Mouse (Mus musculus): ENCODE measurements around the gene Pkm.

Gene Pkm

DNA sequence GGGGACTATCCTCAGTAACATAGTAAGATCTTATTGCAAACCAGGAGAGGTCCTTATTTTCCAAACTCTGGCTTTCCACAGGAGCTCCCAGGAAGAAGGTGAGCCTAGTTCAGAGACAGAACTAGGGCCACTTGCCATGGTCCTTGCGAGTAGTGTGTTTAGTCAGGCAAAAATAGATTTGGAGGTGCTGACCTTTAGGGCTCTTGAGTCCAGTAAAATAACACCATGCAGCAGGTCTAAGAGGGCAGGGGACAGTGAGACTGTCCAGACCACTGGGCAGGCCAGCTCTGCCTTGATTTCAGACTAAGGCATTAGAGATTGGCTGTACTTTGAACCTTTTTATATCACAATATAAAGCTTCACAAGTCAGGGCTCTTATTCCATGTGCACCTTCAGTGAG is 10.6 kb downstream of the Pkm start:
- peak; percentile 88 for DNase-seq

DNA sequence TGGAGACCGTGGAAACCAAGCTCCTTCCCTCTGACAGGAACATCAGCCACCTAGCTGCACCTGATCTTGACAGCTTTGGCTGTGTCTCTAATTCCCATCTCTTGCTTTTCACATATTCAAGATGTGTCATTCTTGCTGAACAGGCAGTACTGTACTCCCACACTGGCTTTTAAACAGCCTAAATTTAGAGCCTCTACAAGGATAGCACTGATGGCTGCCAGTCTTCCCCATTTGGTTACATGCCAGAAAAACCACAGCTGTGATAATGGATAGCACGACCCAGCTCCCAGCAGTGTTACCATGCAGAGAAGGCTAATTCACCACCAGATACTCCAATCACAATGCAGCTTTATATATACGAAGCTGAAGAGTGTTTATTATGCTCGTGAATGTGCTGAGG is 11.1 kb downstream of the Pkm start:
- DNase-seq: peak; percentile 95

DNA sequence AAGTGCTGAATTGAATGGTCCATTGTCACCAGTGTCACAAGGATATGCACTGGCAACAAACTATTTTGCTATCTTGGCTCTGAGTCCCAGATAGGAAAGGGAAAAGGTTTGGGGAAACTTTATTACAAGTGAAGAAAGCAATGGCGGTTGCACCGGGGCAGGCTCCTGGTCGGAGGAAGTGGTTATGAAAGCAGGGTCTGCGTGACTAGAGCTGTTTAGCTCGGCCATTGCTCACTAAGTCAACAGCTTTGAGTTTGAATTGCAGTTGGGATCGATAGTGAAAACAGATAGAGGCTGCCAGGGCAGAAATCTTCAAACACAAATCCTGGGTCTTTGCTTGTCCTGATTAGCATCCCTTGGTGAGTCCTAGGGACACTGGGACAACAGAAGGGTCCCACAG is 11.7 kb downstream of the Pkm start:
- DNase-seq: no peak

DNA sequence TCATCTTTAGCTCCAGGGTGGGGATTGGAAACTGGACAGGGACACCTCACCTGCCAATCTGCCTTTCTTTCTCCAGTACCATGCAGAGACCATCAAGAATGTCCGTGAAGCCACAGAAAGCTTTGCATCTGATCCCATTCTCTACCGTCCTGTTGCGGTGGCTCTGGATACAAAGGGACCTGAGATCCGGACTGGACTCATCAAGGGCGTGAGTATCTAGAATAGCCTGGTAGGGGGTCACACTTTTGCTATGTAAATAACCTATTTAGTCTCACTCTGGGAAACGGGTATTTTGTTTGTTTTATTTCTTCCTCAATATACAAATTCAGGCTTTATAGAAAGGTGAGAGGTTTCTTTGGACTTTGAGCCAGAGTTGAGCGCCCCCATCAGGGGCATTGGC is 12.3 kb downstream of the Pkm start:
- DNase-seq: peak; percentile 55

DNA sequence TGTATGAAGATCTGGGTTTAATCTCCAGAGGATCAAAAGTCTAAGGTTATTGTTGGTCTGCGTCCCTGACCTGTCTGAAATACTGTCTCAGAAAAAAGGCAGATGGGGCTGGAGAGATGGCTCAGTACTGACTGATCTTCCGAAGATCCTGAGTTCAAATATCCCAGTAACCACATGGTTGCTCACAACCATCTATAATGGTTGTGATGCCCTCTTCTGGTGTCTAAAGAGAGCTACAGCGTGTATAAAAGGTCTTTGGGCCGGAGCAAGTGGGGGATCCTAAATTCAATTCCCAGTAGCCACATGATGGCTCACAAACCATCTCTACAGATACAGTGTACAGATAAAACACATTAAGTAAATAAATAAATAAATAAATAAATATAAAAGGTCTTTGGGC is 13.0 kb downstream of the Pkm start:
- DNase-seq: peak; percentile 50

DNA sequence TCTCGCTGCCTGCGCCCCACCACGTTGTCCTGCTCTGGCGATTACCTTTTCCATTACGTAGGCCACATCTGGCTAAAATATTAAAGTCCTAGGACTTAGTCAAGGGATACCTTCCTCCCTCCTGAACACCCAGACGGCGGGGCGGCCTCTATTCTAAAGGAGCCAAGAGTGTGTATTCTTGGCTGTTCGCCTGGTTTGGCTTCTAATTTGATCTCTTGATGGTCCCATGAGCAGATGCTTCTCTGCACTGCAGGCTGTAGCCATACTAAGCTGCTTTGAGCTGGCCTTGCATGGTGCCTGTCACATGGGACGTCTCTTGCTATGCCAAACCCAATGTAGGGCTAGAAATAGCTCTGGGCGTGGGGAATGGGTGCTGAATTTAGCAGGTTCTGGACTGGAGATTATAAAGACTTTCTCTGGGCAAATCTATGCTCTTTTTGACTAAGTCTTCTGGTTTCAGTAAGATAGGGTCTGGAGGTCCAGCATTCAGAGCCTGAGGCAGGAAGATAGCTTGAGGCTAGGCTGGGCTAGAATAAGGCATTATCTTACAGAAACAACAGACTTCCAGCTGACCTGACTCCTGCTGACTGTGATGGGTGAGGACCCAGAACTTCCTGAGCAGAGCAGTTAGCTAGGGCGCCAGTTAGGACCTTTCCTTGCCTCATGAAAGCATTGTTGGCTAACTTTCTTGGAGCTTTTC is 16.2 kb downstream of the Pkm start:
- peak; percentile 98 for DNase-seq

DNA sequence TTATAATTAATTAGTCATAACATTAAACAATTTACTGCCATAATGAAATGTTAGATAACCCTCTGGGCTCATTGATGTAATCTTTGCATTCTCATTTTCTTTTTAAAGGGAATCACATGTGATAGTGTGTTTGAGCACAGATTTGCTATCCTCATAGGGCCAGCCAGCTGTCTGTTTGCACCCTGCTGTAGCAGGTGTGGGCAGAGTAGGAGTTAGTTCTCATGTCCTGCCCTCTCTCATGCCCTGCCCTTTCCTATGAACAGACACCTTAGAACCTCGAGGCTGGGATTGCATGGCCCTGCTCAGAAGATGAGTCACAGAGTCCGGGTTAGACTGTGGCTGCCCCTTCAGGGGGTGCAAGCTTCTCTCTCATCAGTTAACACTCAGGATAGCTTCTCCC is 17.3 kb downstream of the Pkm start:
- DNase-seq: no peak

DNA sequence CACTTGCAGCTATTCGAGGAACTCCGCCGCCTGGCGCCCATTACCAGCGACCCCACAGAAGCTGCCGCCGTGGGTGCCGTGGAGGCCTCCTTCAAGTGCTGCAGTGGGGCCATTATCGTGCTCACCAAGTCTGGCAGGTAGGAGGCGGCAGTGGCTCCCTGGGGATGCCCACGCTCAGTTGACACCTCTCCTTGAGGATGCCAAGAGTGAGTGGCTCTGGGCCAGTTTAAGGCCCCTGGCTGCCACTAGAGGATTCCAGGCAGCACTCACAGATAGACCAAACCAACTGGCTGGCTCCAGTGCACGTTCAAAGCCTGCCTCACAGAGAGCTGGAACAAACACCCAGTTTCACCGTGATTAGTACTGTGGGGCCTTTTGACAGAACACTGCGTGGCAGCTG is 19.4 kb downstream of the Pkm start:
- peak; percentile 96 for DNase-seq

DNA sequence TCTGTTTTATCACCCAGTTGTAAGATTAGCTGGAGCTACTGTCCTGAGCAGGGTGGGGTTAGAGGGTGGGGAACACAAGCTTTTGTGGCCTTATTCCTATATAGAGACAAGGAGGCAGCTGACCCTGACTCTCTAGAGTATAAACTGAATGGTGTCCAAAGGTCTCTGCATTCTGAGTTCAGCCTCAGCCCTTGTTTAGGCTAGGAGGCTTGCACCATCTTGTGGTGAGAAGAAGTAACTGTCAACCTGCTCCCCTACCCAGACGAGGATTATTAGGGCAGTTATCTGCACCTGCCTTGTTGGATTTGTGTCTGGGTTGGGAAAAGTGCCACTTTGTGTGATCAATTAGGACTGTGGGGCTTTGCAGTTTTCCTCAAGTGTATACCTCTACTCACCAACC is 22.1 kb downstream of the Pkm start:
- DNase-seq: peak; percentile 94

DNA sequence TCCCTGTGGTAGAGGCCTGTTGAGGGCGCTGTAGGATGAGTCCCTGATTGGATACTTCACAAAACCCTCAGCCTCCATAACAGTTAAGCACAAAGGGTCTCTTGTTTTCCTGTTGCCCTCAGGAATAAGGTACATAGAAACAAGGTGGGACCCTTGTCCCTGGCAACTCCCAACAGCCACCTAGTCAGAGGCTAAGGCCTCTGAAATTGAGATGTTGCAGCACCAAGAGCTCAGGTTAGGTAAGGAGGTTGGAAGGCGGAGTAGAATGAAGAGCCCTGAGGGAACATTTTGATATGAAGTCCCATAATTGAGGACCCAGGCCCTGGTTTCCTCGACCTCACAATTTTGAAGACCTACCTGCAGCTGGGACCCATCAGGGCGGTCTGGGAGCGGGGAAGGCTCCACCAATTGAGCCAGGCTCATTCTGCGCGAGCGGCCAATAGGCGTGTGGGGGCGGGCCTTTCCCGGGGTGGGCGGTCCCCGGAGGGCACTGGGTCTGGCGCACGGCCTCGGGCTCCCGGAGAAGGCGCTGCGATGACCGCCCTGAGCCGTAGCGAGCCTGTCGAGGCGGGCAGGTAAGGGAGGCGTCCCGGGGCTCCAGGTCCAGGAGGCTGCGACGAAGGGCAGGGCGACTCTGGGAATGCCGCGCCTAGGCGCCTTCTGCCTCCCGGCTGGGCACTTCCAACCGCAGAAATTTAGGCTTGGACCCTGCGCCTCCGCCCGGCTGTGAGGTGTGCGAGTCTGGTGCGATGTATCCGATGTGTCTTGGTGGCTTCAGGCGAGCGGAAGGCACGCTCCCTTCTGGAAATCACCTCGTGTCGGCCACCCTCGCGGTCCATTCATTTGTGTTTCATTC is 23.7 kb downstream of the Pkm start, which contains the start of gene Gramd2:
Gramd2 (plus strand) TSS at position 467 of the 856 bp plus-strand sequence.
- DNase-seq: peak; percentile 98

DNA sequence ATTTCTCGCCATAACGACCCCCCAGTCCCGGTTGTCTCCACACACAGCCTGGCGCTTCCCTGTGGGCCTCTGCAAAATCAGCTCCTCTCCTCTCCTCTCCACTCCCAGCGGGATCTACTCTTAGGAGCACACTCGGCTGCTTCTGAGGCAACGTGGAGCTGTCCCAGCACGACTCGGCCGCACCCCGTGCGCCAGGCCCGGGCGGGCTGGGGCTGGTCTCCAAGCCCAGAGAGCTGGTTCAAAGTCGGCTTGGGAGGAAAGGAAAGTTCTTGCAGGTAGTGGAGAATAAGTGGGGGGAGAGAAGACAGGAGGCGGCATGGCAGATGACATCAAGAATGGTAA is 24.3 kb downstream of the Pkm start:
- no peak for DNase-seq

DNA sequence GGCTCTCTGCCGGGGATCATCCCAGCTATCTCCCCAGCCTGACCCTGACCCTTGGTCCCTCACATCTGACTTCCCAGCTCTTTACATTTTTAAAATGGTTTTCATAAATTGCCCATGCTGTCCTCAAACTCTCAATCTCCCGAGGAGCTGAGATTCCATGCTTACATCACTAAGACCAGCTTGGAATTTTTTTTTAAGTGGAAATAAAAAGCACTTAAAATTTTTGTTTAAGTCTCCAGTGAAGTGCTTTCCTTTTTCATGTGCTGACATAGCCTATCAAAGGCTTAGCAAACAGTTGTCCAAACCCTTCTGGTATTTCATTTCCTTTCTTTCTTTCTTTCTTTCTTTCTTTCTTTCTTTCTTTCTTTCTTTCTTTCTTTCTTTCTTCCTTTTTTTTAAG is 27.9 kb downstream of the Pkm start:
- DNase-seq: no peak

DNA sequence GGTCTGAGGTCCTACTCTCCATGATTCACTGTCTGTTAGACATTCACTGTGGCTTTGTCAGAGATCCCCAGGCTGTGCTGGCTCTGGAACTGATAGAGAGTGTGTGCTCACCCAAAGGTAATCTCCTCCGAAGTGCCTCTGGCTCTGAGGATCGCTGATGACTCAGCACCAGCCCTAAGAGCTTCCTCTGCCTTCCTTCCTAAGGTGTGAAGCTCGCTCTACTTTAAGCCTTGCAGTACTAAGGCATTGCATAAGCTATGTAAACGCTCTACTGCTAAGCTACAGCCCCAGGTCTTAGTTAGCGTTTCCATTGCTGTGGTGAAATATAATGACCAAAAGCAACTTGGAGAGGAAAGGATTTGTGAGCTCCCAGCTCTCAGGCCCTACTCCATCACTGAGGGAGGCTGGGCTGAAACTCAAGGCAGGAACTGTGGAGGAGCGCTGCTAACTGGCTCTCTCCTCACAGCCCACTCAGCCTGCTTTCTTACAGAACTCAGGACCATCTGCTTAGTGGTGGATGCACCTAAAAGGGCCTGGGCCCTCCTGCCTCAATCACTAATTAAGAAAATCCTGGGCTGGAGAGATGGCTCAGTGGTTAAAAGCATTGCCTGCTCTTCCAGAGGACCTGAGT is 31.4 kb downstream of the Pkm start:
- DNase-seq: no peak

DNA sequence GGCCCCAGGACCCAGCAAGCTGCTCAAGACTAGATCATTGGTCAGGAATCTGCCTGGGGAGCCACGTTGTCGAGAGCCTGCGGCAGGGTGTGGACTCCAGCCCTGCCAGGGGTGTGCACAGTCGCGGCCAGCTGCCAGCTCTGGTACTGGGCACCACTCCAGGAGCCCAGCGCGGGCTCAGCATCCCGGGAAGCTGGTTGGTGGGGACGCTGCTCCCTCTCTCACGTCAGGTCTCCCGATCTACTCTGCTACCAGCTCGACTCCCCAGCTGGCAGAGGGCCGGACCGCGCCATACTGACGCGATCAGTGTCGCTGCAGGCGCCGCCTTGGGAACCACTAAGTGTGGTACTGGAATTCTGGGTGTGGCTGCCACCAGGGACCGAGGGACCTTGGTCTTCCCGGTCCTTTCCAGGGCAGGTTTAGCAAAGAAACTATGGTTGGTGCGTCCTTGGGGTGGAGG is 35.5 kb downstream of the Pkm start:
- peak; percentile 98 for DNase-seq

DNA sequence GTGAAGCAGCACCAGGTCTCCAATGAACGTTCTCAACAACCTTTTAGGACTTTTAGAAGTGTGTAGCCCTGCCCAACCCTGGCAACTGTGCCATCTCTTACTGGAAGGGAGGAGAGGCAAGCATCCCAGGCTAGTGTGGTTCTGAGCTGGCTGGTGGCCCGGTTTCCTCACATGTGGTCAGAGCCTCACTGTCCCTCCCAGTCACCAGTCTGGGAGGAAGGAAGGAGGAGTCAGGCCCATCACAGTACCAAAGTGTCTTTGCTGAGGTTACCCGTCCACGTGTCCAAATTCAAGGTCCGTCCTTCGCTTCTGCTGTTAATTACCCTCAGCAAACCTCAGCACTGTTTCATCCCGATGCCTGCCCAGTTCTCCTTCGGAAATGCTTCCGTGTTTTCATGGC is 36.0 kb downstream of the Pkm start:
- no peak for DNase-seq

DNA sequence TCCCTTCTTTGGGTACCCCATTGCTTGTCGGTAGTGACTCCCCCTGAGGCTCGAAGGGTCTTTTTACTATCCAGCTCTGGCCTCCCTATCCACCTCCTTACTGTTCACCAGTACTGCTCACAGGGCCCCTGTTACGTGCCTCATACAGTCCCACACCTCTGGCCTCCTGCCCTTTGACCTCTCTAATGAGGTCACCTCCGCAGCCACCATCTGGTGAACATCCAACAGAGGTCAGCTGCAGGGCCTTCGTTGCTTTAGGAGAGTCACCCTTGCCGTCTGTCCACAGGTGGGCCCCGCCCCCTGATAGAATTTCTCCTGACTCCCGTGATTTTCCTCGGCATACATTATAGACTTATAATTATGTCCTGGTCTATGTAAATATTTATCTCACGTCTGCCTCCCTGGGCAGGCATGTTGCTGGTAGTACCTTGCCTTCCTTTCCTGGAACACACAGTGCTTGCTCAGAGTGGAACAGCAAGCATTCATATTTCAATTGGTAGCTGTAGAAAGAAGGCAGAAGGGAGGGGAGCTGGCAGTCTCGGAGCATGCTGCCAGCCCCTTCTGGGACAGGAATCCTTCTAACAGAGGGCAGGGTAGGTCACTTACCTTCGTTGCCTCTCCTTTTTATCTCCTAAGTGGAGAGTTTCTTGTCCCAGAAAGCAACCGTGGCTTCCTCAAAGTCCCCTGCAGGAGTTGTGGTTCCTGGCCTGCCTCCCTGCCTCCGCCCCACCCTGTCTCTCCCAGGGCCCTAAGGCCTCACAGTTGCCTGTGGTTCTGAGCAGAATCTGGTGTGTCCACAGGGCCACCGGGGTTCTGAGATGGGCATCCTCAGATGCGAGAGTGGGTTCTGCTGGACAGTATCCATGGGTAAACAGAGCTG is 38.6 kb downstream of the Pkm start:
- DNase-seq: no peak

DNA sequence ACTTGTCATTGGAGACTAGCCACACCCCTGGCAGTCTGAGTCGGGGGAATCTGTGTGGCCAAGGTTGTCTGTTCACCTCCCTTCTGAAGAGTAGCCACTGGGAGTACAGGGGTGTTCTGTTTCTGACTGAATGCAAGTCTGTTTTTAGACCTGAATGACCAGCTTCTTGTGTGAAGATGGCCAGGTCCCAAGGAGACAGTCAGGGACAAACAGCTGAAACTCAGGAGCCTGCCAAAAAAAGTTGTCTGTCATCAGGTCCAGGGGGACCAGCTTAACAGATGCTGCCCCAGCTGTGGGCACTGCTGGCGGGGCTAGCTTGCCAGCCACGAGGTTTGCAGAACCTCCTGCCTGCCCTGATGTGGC is 39.3 kb downstream of the Pkm start:
- DNase-seq: no peak

DNA sequence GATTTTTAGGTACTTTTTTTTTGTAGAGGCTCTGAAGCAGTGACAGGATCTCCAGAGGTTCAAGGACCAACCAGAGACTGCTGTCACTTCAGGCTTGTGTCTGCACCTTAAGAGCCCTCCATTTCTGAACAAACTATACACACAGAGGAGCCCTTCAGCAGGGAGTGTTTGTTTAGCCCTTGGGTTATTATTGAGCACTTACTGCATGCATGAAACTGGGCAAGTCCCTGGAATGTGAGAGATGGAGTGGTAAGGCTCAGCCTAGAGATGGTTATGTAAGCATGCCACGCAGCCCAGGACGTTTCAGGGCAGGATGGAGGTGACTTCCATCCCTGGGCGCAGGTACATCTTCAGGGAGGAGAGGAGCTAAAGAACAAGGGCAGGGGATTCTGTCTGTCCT is 40.2 kb downstream of the Pkm start:
- no peak for DNase-seq

DNA sequence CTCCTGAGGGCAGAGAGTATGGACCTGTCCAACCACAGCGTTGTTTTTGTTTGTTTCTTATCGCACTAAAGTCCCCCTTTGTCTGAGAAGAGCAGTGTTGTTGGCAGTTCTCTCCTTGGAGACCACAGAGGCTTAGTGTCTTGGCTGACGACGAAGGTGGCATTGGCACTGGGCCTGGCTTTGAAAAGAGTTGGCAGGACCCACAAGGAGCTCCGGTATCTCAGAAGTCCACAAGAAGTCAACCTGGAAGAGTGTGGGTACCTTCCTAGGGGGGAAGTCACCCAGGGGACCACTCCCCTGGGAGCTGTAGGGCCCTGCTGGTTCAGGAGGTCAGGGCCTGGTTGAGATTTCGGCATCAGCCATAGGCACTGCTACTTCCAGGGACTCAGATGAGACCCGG is 44.9 kb downstream of the Pkm start:
- no peak for DNase-seq

DNA sequence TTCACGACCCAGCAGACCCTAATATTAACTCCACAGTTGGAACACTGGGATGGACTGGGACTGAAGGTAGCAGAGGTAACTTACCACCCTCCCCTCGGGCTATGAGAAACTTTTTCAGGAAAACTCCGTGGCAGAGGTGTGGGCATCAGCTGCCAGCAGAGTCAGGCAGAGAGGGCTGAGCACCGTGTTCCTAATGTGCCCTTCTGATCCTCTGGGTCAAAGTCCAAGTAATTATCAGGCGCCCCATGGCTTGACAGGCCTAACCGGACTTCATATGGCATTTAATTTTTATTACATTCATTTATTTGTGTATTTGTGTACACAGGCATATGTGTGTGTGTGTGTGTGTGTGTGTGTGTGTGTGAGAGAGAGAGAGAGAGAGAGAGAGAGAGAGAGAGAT is 46.9 kb downstream of the Pkm start:
- DNase-seq: no peak

DNA sequence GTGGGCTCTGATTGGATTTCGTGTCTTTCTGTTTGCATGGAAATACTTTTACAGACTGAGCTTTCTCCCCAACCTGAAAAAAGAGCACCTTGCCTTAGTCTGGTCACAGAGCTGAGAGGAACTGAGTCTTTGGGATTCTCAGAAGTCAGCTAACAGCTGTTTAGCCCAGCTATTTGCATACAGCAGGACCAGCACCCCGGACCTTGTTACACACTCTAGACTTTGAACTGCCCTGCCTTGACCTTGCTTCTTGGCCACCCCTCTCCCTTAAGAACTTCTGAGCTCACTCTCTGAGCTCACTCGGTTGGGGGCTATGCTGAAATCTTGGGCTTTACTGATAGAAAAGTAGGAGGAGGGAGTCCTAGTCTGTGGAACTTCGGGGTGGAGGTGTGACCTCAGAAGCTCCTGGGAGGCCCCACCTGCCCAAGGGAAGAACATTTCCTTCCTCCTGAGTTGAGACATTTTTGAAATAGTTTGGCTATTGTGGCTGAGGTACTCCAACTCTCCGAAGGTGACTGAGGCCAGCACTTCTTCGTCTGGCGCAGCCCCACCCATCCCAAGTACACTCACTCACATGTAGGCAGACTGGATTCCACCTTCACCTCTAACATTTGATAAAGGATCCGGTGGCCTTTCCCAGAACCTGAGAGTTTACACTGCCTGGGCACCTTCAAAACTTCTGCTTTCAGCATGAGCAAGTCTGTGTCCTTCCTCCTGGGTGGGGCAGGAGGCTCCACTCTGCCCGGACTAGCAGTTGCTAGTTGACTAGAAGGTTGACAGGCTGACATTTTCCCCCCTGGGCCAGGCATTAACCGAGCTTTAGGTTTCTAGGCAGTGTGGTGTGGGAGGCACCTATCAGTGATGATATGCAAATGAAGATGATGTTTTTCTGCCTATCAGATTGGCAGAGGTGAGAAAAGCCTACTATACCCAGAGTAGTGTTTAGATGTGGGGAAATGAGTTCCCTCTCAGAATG is 51.0 kb downstream of the Pkm start:
- no peak for DNase-seq

DNA sequence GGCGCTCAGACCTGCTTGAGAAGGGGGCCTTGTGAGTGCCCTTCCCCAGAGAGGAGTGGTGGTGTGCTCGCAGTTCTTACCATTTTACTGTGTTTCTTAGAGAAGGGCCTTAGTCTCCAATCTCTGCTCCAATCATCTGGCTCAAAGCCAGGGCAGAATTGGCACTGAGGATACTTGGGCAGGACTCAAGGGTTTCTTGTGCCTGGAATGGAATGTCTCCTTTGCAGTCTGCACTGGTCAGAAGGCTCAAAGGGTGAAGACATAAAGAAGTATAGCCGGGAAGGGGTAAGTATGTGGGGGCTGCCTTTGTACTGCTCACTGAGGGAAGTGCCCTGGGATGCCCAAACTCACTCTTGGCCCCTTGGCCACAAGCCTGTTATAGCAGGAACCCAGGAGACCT is 53.1 kb downstream of the Pkm start:
- no peak for DNase-seq

Measured in heart, adult 11 months (tissue).